Mouse (Mus musculus) heart, embryonic 11.5 days (tissue): ENCODE results near the gene Gimap8. TPM values are rescaled to one million over a fixed set of nuclear protein-coding genes. Genes with fewer than 3 reads are reported as not detected.

Experiments used
- ATAC-seq: fragments of 200-750 bp; cut with Nextera tagmentation; replicated peaks from 2 replicates; pipeline ENCODE4 v1.8.0; 2017; ENCODE audit warnings: moderate library complexity; ENCODE audit not compliant: insufficient number of reproducible peaks, low FRiP score, low TSS enrichment
- H3K27ac ChIP-seq: fragments of 300-500 bp; sonication (generic); 2 replicates; pipeline ENCODE4 v1.5.1; 2014; ENCODE audit warnings: mild to moderate bottlenecking, low read depth, low read length
- H3K27me3 ChIP-seq: fragments of 300-500 bp; sonication (generic); 2 replicates; pipeline ENCODE4 v1.6.1; 2014; ENCODE audit warnings: mild to moderate bottlenecking, low read length, mixed read lengths; ENCODE audit not compliant: control insufficient read depth, insufficient read depth
- H3K36me3 ChIP-seq: fragments of 300-500 bp; sonication (generic); 2 replicates; pipeline ENCODE4 v1.6.1; 2014; ENCODE audit warnings: mild to moderate bottlenecking, low read length, moderate library complexity, mixed read lengths; ENCODE audit not compliant: control insufficient read depth, insufficient read depth
- H3K4me1 ChIP-seq: fragments of 300-500 bp; sonication (generic); 2 replicates; pipeline ENCODE4 v1.6.1; 2014; ENCODE audit warnings: low read length; ENCODE audit not compliant: control insufficient read depth, insufficient read depth
- H3K4me2 ChIP-seq: fragments of 300-500 bp; sonication (generic); 2 replicates; pipeline ENCODE4 v1.6.1; 2014; ENCODE audit warnings: mild to moderate bottlenecking, moderate library complexity
- H3K4me3 ChIP-seq: fragments of 300-500 bp; sonication (generic); 2 replicates; pipeline ENCODE4 v1.5.1; 2014; ENCODE audit warnings: low read depth, low read length
- H3K9ac ChIP-seq: fragments of 300-500 bp; sonication (generic); 2 replicates; pipeline ENCODE4 v1.6.1; 2014; ENCODE audit warnings: mild to moderate bottlenecking, low read depth, low read length, moderate library complexity
- H3K9me3 ChIP-seq: fragments of 300-500 bp; sonication (generic); replicated peaks from 2 replicates; pipeline ENCODE4 v1.6.1; 2016; ENCODE audit warnings: low read length; ENCODE audit not compliant: control insufficient read depth
- WGBS: fragments of 180-500 bp; shearing (Covaris S2); extraction: QIAGEN DNeasy Blood & Tissue Kit; methylation state at CpG from one replicate; pipeline ENCODE4 v1.1.7; 2014; ENCODE audit not compliant: insufficient replicate concordance; 5-methylcytosine and 5-hydroxymethylcytosine counted together
- polyA plus RNA-seq: library from polyadenylated mRNA; unstranded; fragments of >200 nt; fragmentation: Nextera tagmentation; extraction: Ambion mirVana; gene quantifications from 2 replicates; pipeline ENCODE4 v1.2.1, GENCODE M21; 2014

Gene Gimap8
- polyA plus RNA-seq: 0.26 and 0.68 TPM in 2 replicates

- H3K4me2 ChIP-seq: no peak within 1 kb of the TSS
- H3K27ac ChIP-seq: no peak within 1 kb of the TSS
- H3K36me3 ChIP-seq: no peaks in the 10 kb centered on the region
- no peak within 1 kb of the TSS for H3K4me3 ChIP-seq
- no peaks in the 10 kb centered on the region for H3K4me1 ChIP-seq
- no peaks in the 10 kb centered on the region for H3K27me3 ChIP-seq
- 41% methylated on average over 3 of the region's 3 CpGs for WGBS
- ATAC-seq: 0 out of 2 replicates have a peak, but pooled peaks have one; percentile 39
- no peaks in the 10 kb centered on the region for H3K9me3 ChIP-seq
- H3K9ac ChIP-seq: 0 out of 2 replicates have a peak within 1 kb of the TSS, but pooled peaks have one; percentile 16
Observed at GRCm38 (mm10) chr6:48646995-48647394, at the start of gene Gimap8. Gene Gimap8 (plus strand): TSS chr6:48647234.

GRCm38 (mm10) chr6:48600594-48600993 is 46.4 kb upstream of the Gimap8 start:
- no peak overlapping the region for H3K9ac ChIP-seq
- no peak overlapping the region for H3K27ac ChIP-seq
- H3K9me3 ChIP-seq: peaks cover 23% of the 10 kb centered on the region
- H3K4me1 ChIP-seq: peaks cover 6% of the 10 kb centered on the region
- no peak overlapping the region for H3K4me3 ChIP-seq
- no peak for ATAC-seq
- peaks cover 44% of the 10 kb centered on the region for H3K36me3 ChIP-seq
- 88% methylated on average over 1 of the region's 1 CpGs for WGBS
- H3K27me3 ChIP-seq: no peaks in the 10 kb centered on the region
- no peak overlapping the region for H3K4me2 ChIP-seq

GRCm38 (mm10) chr6:48601271-48602079 is 45.6 kb upstream of the Gimap8 start, which contains the start of gene Zfp775:
Gene Zfp775 (plus strand): TSS chr6:48602063.
- Histone ChIP-seq H3K9ac (peak within 1 kb of the TSS; percentile 68), H3K36me3 (peaks cover 35% of the 10 kb centered on the region), H3K27ac (peak within 1 kb of the TSS; percentile 57), H3K4me3 (peak within 1 kb of the TSS; percentile 54), H3K9me3 (peaks cover 16% of the 10 kb centered on the region), H3K4me2 (peak within 1 kb of the TSS; percentile 63), H3K27me3 (no peaks in the 10 kb centered on the region), H3K4me1 (peaks cover 6% of the 10 kb centered on the region)
- peak; percentile 99 for ATAC-seq
- 5% methylated on average over 42 of the region's 42 CpGs for WGBS

- peak overlapping the region; percentile 63 for H3K4me2 ChIP-seq
- H3K36me3 ChIP-seq: peaks cover 28% of the 10 kb centered on the region
- WGBS: 2% methylated on average over 28 of the region's 28 CpGs
- ATAC-seq: peak; percentile 71
- H3K27ac ChIP-seq: peak overlapping the region; percentile 2
- peak overlapping the region; percentile 54 for H3K4me3 ChIP-seq
- peak overlapping the region; percentile 68 for H3K9ac ChIP-seq
- peaks cover 6% of the 10 kb centered on the region for H3K4me1 ChIP-seq
- H3K27me3 ChIP-seq: no peaks in the 10 kb centered on the region
- H3K9me3 ChIP-seq: peaks cover 9% of the 10 kb centered on the region
Observed at GRCm38 (mm10) chr6:48602080-48602741, 44.8 kb upstream of the Gimap8 start.

- H3K27me3 ChIP-seq: no peaks in the 10 kb centered on the region
- ATAC-seq: no peak
- H3K4me3 ChIP-seq: no peak overlapping the region
- 73% methylated on average over 2 of the region's 2 CpGs for WGBS
- no peak overlapping the region for H3K27ac ChIP-seq
- no peak overlapping the region for H3K4me2 ChIP-seq
- no peaks in the 10 kb centered on the region for H3K9me3 ChIP-seq
- no peak overlapping the region for H3K9ac ChIP-seq
- H3K4me1 ChIP-seq: peaks cover 8% of the 10 kb centered on the region; the same call in 1 of the 2 replicates
- no peaks in the 10 kb centered on the region for H3K36me3 ChIP-seq
Observed at GRCm38 (mm10) chr6:48608124-48608523, 38.9 kb upstream of the Gimap8 start.

GRCm38 (mm10) chr6:48609512-48609911 is 37.5 kb upstream of the Gimap8 start:
- Histone ChIP-seq H3K9me3 (no peaks in the 10 kb centered on the region), H3K9ac (0 out of 2 replicates have a peak overlapping the region, but pooled peaks have one; percentile 10), H3K36me3 (no peaks in the 10 kb centered on the region), H3K27ac (no peak overlapping the region), H3K27me3 (no peaks in the 10 kb centered on the region), H3K4me2 (no peak overlapping the region), H3K4me1 (peaks cover 8% of the 10 kb centered on the region; the same call in 1 of the 2 replicates), H3K4me3 (no peak overlapping the region)
- ATAC-seq: no peak
- 33% methylated on average over 7 of the region's 7 CpGs for WGBS

- Histone ChIP-seq H3K9me3 (no peaks in the 10 kb centered on the region), H3K9ac (no peak overlapping the region), H3K27me3 (no peaks in the 10 kb centered on the region), H3K27ac (no peak overlapping the region), H3K4me2 (no peak overlapping the region), H3K36me3 (no peaks in the 10 kb centered on the region), H3K4me3 (no peak overlapping the region), H3K4me1 (peaks cover 8% of the 10 kb centered on the region; the same call in 1 of the 2 replicates)
- ATAC-seq: no peak
- WGBS: 67% methylated on average over 3 of the region's 3 CpGs
Observed at GRCm38 (mm10) chr6:48610657-48611056, 36.4 kb upstream of the Gimap8 start.

GRCm38 (mm10) chr6:48613464-48613863 is 33.6 kb upstream of the Gimap8 start:
- peaks cover 8% of the 10 kb centered on the region; the same call in 1 of the 2 replicates for H3K4me1 ChIP-seq
- H3K4me3 ChIP-seq: no peak overlapping the region
- H3K27ac ChIP-seq: no peak overlapping the region
- H3K36me3 ChIP-seq: no peaks in the 10 kb centered on the region
- H3K27me3 ChIP-seq: no peaks in the 10 kb centered on the region
- no peak for ATAC-seq
- WGBS: 75% methylated on average over 4 of the region's 4 CpGs
- H3K9me3 ChIP-seq: no peaks in the 10 kb centered on the region
- H3K9ac ChIP-seq: no peak overlapping the region
- no peak overlapping the region for H3K4me2 ChIP-seq
